Mouse (Mus musculus) adrenal gland, postnatal 36 days (tissue): ENCODE data around the gene Lrrc49. TPM values are rescaled to one million over a fixed set of nuclear protein-coding genes. Genes with fewer than 3 reads are reported as not detected.

Source experiments
- DNase-seq, 2 experiments: peaks; one replicate each; pipeline ENCODE4 v3.0.0; 2021; ENCODE audit warnings: mixed read lengths in 1 of 2
- total RNA-seq, 2 experiments: library from RNA; stranded (reverse); gene quantifications; 2 replicates each; pipeline ENCODE4 v1.2.3; 2021

Gene Lrrc49
- total RNA-seq, 2 experiments from 2014 or later: 15.3 to 19.4 TPM

- DNase-seq: peak in 1 of 2 experiments; percentile 40
These were observed 13.2 kb downstream of the Lrrc49 start for GRCm38 (mm10) chr9:60674780-60675179.

GRCm38 (mm10) chr9:60672568-60672967 lies 15.4 kb downstream of the Lrrc49 start:
- no peak for DNase-seq

- DNase-seq: no peak
These were observed 19.1 kb downstream of the Lrrc49 start for GRCm38 (mm10) chr9:60668886-60669285.

GRCm38 (mm10) chr9:60665535-60665934 lies 22.4 kb downstream of the Lrrc49 start:
- no peak for DNase-seq

GRCm38 (mm10) chr9:60664866-60665265 lies 23.1 kb downstream of the Lrrc49 start:
- DNase-seq: no peak

- peak in 1 of 2 experiments; percentile 32 for DNase-seq
These were observed 23.6 kb downstream of the Lrrc49 start for GRCm38 (mm10) chr9:60664385-60664784.

GRCm38 (mm10) chr9:60662936-60663335 lies 25.0 kb downstream of the Lrrc49 start:
- DNase-seq: no peak

GRCm38 (mm10) chr9:60653582-60653981 lies 34.4 kb downstream of the Lrrc49 start:
- no peak for DNase-seq

- DNase-seq: no peak
These were observed 34.8 kb downstream of the Lrrc49 start for GRCm38 (mm10) chr9:60653137-60653536.

- DNase-seq: no peak
These were observed 37.7 kb downstream of the Lrrc49 start for GRCm38 (mm10) chr9:60650277-60650676.

GRCm38 (mm10) chr9:60648981-60649975 lies 38.7 kb downstream of the Lrrc49 start:
- peak; percentile 71 to 81 for DNase-seq

GRCm38 (mm10) chr9:60633601-60634000 lies 54.4 kb downstream of the Lrrc49 start:
- no peak for DNase-seq

- DNase-seq: no peak
These were observed 61.6 kb downstream of the Lrrc49 start for GRCm38 (mm10) chr9:60626311-60626791.

- DNase-seq: no peak
These were observed 62.1 kb downstream of the Lrrc49 start for GRCm38 (mm10) chr9:60625895-60626294.

GRCm38 (mm10) chr9:60616946-60617345 lies 71.0 kb downstream of the Lrrc49 start:
- peak; percentile 42 to 59 for DNase-seq

- DNase-seq: no peak
These were observed 71.6 kb downstream of the Lrrc49 start for GRCm38 (mm10) chr9:60616359-60616758.

- DNase-seq: no peak
These were observed 75.7 kb downstream of the Lrrc49 start for GRCm38 (mm10) chr9:60612260-60612659.

- DNase-seq: no peak
These were observed 77.8 kb downstream of the Lrrc49 start for GRCm38 (mm10) chr9:60610194-60610593.

- peak; percentile 41 to 55 for DNase-seq
These were observed 79.1 kb downstream of the Lrrc49 start for GRCm38 (mm10) chr9:60608857-60609256.

GRCm38 (mm10) chr9:60608086-60608485 lies 79.9 kb downstream of the Lrrc49 start:
- DNase-seq: no peak

GRCm38 (mm10) chr9:60604971-60605370 lies 83.0 kb downstream of the Lrrc49 start:
- no peak for DNase-seq

- no peak for DNase-seq
These were observed 86.0 kb downstream of the Lrrc49 start for GRCm38 (mm10) chr9:60601936-60602335.

GRCm38 (mm10) chr9:60600273-60600672 lies 87.7 kb downstream of the Lrrc49 start:
- no peak for DNase-seq
